8 mouse cellular contexts compared by ENCODE assay signal in the genomic region with DNA sequence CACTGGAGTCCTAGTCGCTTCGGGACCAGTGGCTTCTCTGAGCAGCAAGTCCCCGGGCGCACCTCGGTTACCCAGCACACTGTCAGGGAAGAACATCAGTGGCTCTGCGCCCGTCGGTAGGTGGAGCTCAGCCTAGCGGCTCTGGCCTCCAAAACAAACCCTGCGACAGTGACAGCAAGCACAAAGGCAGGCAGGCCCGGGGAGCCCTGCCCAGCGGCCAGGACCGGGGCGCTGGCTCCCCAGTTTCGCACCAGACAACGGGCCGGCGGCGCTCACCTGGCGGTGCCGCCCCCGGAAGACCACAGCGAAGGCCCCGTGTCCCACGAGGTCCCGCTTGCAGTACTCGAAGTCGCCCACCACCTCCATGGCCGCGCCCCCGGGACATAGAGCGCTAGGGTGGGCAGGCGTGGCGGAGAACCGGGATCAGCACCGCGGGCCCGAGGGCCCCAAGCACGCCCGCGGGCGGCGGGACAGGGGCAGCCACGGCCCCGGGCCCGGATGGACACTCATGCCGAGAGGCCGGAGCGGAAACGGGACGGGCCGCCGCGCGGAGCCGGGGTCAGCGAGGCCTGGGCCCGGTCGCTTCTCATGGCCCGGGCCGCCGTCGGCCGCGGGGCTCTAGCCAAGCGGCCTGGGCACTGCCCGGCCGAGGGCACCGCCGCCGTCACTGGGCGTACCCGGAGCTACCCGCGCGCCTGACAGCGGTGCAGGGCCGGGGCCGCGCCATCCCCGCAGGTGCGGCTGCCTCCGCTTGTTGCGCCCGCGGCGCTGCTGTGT. TPM values are rescaled to one million over a fixed set of nuclear protein-coding genes. Genes with fewer than 3 reads are reported as not detected.
DNase-seq lines count a peak whose midpoint lies in the region; ATAC-seq and TF ChIP-seq lines count a peak whose summit lies in the region.

No protein-coding gene starts in this region.

- no peaks in the 10 kb centered on the region for H3K9me3 ChIP-seq in MEL (replicated peaks; ENCODE audit: insufficient read depth, low read length)
- H3K9me3 ChIP-seq in forebrain, embryonic 16.5 days (ENCODE audit: control insufficient read depth, low read length) = no peaks in the 10 kb centered on the region
- H3K9me3 ChIP-seq in neural tube, embryonic 15.5 days (replicated peaks) = no peaks in the 10 kb centered on the region

- H3K4me2 ChIP-seq in forebrain, embryonic 16.5 days (ENCODE audit: low read length) = peak overlapping the region; percentile 83
- peak overlapping the region; percentile 79 for H3K4me2 ChIP-seq in neural tube, embryonic 15.5 days

- no peak; a peak in 1 of 4 replicates for TF ChIP-seq POLR2A in MEL (IDR thresholded peaks at IDR 0.05; ENCODE audit: control insufficient read depth in 1 of 2, insufficient read depth in 1 of 2, low read depth in 1 of 2, low read length in 2 of 2, poor library complexity in 1 of 2)
- TF ChIP-seq POLR2A in lung, adult 2 months (IDR thresholded peaks at IDR 0.05; ENCODE audit: borderline replicate concordance, extremely low read depth, low read depth, low read length) = peak; percentile 79; the same call in 1 of the 2 replicates

- intact Hi-C loops in heart, postnatal 36 days (cut with DNase I) = loop anchor here (2.0 kb wide), 1 partner anchor 74 kb away; no protein-coding TSS in a partner anchor

- H3K4me3 ChIP-seq in MEL (ENCODE audit: control insufficient read depth in 1 of 2, insufficient read depth in 1 of 2, low read depth in 2 of 2, low read length in 2 of 2) = peak overlapping the region; percentile 69 to 92
- peak overlapping the region; percentile 98 for H3K4me3 ChIP-seq in forebrain, embryonic 16.5 days (replicated peaks; ENCODE audit: low read length)
- H3K4me3 ChIP-seq in layer of hippocampus, adult 2 months = peak overlapping the region; percentile 95
- peak overlapping the region; percentile 92 for H3K4me3 ChIP-seq in lung, adult 2 months (replicated peaks; ENCODE audit: extremely low read depth, low read depth, low read length)
- peak overlapping the region; percentile 86 for H3K4me3 ChIP-seq in neural tube, embryonic 15.5 days (replicated peaks)

- DNase-seq in MEL (ENCODE audit: low read depth, low spot score) = peak; percentile 94
- peak; percentile 88 to 91 for DNase-seq in cerebellum, adult 18-20 months
- peak; percentile 80 to 86 for DNase-seq in heart, postnatal 36 days
- DNase-seq in layer of hippocampus, adult 2 months (ENCODE audit: low spot score in 2 of 2) = peak; percentile 69 to 83
- DNase-seq in lung, adult 2 months = peak; percentile 81
- DNase-seq in testis, postnatal 10 days (ENCODE audit: low spot score) = peak; percentile 80

- peaks cover 5% of the 10 kb centered on the region; the same call in 1 of the 2 replicates for H3K79me2 ChIP-seq in MEL (ENCODE audit: control insufficient read depth, insufficient read depth, low read length, poor library complexity)

- peak; percentile 93 for ATAC-seq in forebrain, embryonic 16.5 days
- peak; percentile 89 for ATAC-seq in neural tube, embryonic 15.5 days (ENCODE audit: low FRiP score)

- peaks cover 0 to 14% of the 10 kb centered on the region in 2 experiments; a peak in 2 of 4 replicates for H3K36me3 ChIP-seq in MEL (ENCODE audit: control insufficient read depth in 1 of 2, insufficient read depth in 2 of 2, low read length in 2 of 2)
- H3K36me3 ChIP-seq in forebrain, embryonic 16.5 days (ENCODE audit: control insufficient read depth, insufficient read depth) = no peaks in the 10 kb centered on the region; the same call in 1 of the 2 replicates
- peaks cover 4% of the 10 kb centered on the region; the same call in 1 of the 2 replicates for H3K36me3 ChIP-seq in neural tube, embryonic 15.5 days

- H3K4me1 ChIP-seq in MEL (ENCODE audit: control insufficient read depth in 1 of 2, insufficient read depth in 2 of 2, low read length in 2 of 2) = peaks cover 0 to 15% of the 10 kb centered on the region in 2 experiments; a peak in 3 of 4 replicates
- peaks cover 21% of the 10 kb centered on the region for H3K4me1 ChIP-seq in forebrain, embryonic 16.5 days (replicated peaks; ENCODE audit: control insufficient read depth, insufficient read depth, low read length)
- H3K4me1 ChIP-seq in lung, adult 2 months (ENCODE audit: control insufficient read depth, insufficient read depth, low read length) = no peaks in the 10 kb centered on the region; the same call in 1 of the 2 replicates
- peaks cover 31% of the 10 kb centered on the region for H3K4me1 ChIP-seq in neural tube, embryonic 15.5 days

- TF ChIP-seq EP300 in MEL (IDR thresholded peaks at IDR 0.05; ENCODE audit: low read depth in 1 of 2, low read length in 2 of 2) = no peak

- peak overlapping the region; percentile 82 for H3K9ac ChIP-seq in MEL (ENCODE audit: control insufficient read depth, low read depth, low read length, poor library complexity, severe bottlenecking)
- H3K9ac ChIP-seq in forebrain, embryonic 16.5 days (replicated peaks; ENCODE audit: low read depth, low read length) = peak overlapping the region; percentile 100
- peak overlapping the region; percentile 99 for H3K9ac ChIP-seq in neural tube, embryonic 15.5 days (replicated peaks)

- peak overlapping the region; percentile 70 for H3K27ac ChIP-seq in MEL (ENCODE audit: control insufficient read depth, low read depth, low read length)
- H3K27ac ChIP-seq in forebrain, embryonic 16.5 days (ENCODE audit: low read length) = peak overlapping the region; percentile 98
- peak overlapping the region; percentile 98 for H3K27ac ChIP-seq in layer of hippocampus, adult 2 months
- H3K27ac ChIP-seq in neural tube, embryonic 15.5 days (replicated peaks) = peak overlapping the region; percentile 95

- TF ChIP-seq CTCF in MEL (IDR thresholded peaks at IDR 0.05 in 2 of 3, conservative IDR thresholded peaks at IDR 0.05 in 1 of 3; ENCODE audit: control insufficient read depth in 1 of 3, insufficient read depth in 1 of 3, low read depth in 2 of 3, low read length in 3 of 3, poor library complexity in 1 of 3, severe bottlenecking in 1 of 3) = peak in 2 of 3 experiments; percentile 37 to 41; a peak in 4 of 6 replicates
- TF ChIP-seq CTCF in layer of hippocampus, adult 2 months (conservative IDR thresholded peaks at IDR 0.05) = peak; percentile 73
- peak; percentile 43; the same call in 1 of the 2 replicates for TF ChIP-seq CTCF in lung, adult 2 months (IDR thresholded peaks at IDR 0.05; ENCODE audit: insufficient read depth, low read length)

- TF ChIP-seq RAD21 in MEL (IDR thresholded peaks at IDR 0.05; ENCODE audit: low read depth, low read length) = no peak; the same call in none of the 2 replicates

- WGBS in forebrain, embryonic 16.5 days = 0% methylated on average over 72 of the region's 87 CpGs
- under 1% methylated on average over 87 of the region's 87 CpGs for whole genome bisulfite sequencing in lung, adult 2 months
- under 1% methylated on average over 81 of the region's 87 CpGs for WGBS in neural tube, embryonic 15.5 days

- H3K27me3 ChIP-seq in MEL (ENCODE audit: control insufficient read depth in 1 of 2, insufficient read depth in 2 of 2, low read length in 2 of 2) = no peaks in the 10 kb centered on the region
- no peaks in the 10 kb centered on the region for H3K27me3 ChIP-seq in forebrain, embryonic 16.5 days (replicated peaks; ENCODE audit: control insufficient read depth, insufficient read depth, low read length)
- no peaks in the 10 kb centered on the region for H3K27me3 ChIP-seq in neural tube, embryonic 15.5 days (replicated peaks)

TF ChIP-seq in MEL, 35 proteins besides CTCF, POLR2A, EP300 and RAD21 (continues in another document):
- TF ChIP-seq MAZ (IDR thresholded peaks at IDR 0.05; ENCODE audit: low read depth, low read length) (0 out of 2 replicates have a peak, but pooled peaks have one; percentile 30), NRF1 (IDR thresholded peaks at IDR 0.05; ENCODE audit: insufficient read depth, low read depth, low read length, poor library complexity, severe bottlenecking) (peak; percentile 34; the same call in 1 of the 2 replicates), USF2 (IDR thresholded peaks at IDR 0.05; ENCODE audit: borderline replicate concordance in 1 of 2, insufficient read depth in 1 of 2, low read depth in 1 of 2, low read length in 2 of 2) (no peak), MAX (IDR thresholded peaks at IDR 0.05; ENCODE audit: low read length) (peak; percentile 49; the same call in 1 of the 2 replicates), SMC3 (IDR thresholded peaks at IDR 0.05; ENCODE audit: low read depth, low read length) (peak; percentile 5), HCFC1 (IDR thresholded peaks at IDR 0.05; ENCODE audit: low read depth, low read length) (peak; percentile 65; the same call in 1 of the 2 replicates), GABPA (IDR thresholded peaks at IDR 0.05; ENCODE audit: low read depth, low read length) (no peak), SIN3A (IDR thresholded peaks at IDR 0.05; ENCODE audit: low read length) (peak; percentile 84), MEF2A (IDR thresholded peaks at IDR 0.05; ENCODE audit: extremely low read depth, insufficient replicate concordance, low read depth, low read length, poor library complexity, severe bottlenecking) (no peak), POLR2AphosphoS5 (IDR thresholded peaks at IDR 0.05; ENCODE audit: borderline replicate concordance, low read depth, low read length) (no peak), TCF12 (IDR thresholded peaks at IDR 0.05; ENCODE audit: low read depth, low read length) (peak; percentile 49; the same call in 1 of the 2 replicates), MYB (IDR thresholded peaks at IDR 0.05; ENCODE audit: low read depth, low read length) (no peak), BHLHE40 (IDR thresholded peaks at IDR 0.05; ENCODE audit: borderline replicate concordance, low read depth, low read length) (no peak), ZKSCAN1 (IDR thresholded peaks at IDR 0.05; ENCODE audit: low read depth, low read length) (no peak), E2F4 (IDR thresholded peaks at IDR 0.05; ENCODE audit: borderline replicate concordance, low read depth, low read length) (no peak), UBTF (IDR thresholded peaks at IDR 0.05; ENCODE audit: borderline replicate concordance, insufficient read depth, low read depth, low read length) (peak; percentile 86; the same call in 1 of the 2 replicates), ZNF384 (IDR thresholded peaks at IDR 0.05; ENCODE audit: low read depth, low read length) (no peak), ZMIZ1 (IDR thresholded peaks at IDR 0.05; ENCODE audit: low read depth, low read length) (peak; percentile 68; the same call in 1 of the 2 replicates)

RNA-seq across cellular contexts. Expression of a gene that starts 0.5 kb away (rescaled TPM):
- 7.2 and 9.4 TPM in 2 replicates for total RNA-seq in MEL (2012; rRNA removed)
- 10 to 100 TPM in 1 of 2 experiments, not detected in 1; 10.3 TPM for polyA plus RNA-seq in MEL (2012; ENCODE audit: insufficient read depth in 1 of 2, insufficient read length in 2 of 2, low read depth in 1 of 2, low replicate concordance in 2 of 2, missing spikeins in 1 of 2)
- 38.7 and 41.3 TPM in 2 replicates for polyA plus RNA-seq in forebrain, embryonic 16.5 days (2015; fragmentation: Nextera tagmentation; extraction: Ambion mirVana)
- 10 to 100 TPM; 51.0 to 55.7 TPM for total RNA-seq in heart, postnatal 36 days (2021)
- total RNA-seq in layer of hippocampus, adult 2 months (2021) = 10 to 100 TPM; 71.2 to 74.3 TPM
- polyA plus RNA-seq in lung, adult 2 months (2012; rRNA removed) = 60.4 and 73.2 TPM in 2 replicates
- polyA plus RNA-seq in neural tube, embryonic 15.5 days (2015; fragmentation: Nextera tagmentation; extraction: Ambion mirVana) = 28.9 and 31.4 TPM in 2 replicates

Comparison
In these comparisons a context has a peak if more than half of its experiments do, and no peak if none do; other contexts are left out.
1. Peak in every context shown above with its lines: DNase-seq, ATAC-seq, H3K4me3 ChIP-seq and H3K27ac ChIP-seq.